Mouse (Mus musculus): ENCODE measurements around the gene Sec24a.
A peak's percentile ranks its signal among the peaks of the same experiment; 100 is the strongest.
"Not testable (repeated sequence)": the region's sequence is repeated elsewhere in the genome, so short reads cannot be mapped to it uniquely, and the experiment has no call there.

Sec24a gene

DNA sequence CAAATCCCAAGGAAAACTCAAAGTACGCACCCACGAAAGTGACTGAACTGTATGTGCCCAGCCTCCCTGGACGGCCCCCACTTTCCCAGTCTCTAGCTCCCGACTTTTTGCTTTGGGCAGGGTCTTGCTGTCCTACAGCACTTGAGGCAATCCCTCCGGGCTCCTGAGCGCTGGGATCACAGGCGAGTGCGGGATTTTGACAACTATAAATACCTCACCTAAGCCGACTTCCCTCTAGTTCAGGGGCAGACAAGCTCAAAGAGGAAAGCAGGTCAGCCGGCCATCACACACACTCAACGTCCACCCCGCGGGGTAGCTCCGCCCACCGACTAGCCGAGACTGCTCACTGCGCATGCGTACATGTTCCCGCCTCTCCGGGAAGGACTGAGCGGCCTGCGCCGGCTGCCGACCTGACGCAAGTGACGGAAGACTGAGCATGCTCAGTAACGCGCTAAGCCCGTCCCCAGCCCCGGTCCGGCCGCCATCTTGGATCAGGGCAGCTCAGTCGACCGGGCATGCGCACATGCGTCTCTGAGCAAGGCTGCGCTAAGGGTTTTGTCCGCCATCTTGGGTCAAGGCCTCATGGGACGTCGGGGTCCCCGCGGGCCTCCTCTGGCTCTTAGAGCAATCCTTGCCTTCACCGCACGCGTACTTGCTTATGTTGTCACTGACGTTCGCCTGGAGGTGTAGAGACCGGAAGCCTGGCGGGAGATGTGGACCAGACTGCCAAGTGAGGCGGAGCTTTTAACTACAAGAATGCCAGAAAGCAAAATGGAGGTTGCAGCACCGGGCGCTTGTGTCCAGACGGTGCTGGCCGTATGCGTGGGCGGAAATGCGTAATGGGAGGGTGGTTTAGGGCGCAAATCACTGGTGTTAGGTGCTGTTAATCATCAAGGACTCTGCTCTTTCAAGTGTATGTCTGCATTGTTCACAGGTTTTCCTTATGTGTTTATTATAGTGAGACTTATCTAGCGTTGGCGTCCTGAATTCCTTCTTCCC, 74.8 kb downstream of the Sec24a start, which contains the start of gene 0610009B22Rik:
Gene 0610009B22Rik, minus strand, starts transcription at position 545 of the 999 bp plus-strand sequence.
- DNase-seq (ENCODE audit: low read depth, low spot score): peak; percentile 100

DNA sequence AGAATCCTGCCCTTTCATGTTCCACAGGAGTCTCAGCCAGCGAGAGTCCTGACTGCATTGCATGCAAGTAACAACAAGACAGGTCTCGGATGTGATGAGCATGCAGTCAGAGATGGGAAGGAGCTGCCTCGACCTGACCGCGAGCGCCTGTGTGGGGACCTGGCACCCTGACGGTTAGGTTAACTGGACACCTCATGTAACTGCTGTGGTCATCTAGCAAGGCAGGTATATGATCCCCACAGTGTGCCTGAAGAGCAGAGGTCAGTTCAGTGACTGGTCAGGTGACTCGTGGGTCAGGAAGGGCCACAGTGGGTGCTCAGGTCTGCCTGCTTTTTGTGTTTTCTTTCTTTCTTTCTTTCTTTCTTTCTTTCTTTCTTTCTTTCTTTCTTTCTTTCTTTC, 81.5 kb downstream of the Sec24a start:
- DNase-seq (ENCODE audit: low read depth, low spot score): no peak

DNA sequence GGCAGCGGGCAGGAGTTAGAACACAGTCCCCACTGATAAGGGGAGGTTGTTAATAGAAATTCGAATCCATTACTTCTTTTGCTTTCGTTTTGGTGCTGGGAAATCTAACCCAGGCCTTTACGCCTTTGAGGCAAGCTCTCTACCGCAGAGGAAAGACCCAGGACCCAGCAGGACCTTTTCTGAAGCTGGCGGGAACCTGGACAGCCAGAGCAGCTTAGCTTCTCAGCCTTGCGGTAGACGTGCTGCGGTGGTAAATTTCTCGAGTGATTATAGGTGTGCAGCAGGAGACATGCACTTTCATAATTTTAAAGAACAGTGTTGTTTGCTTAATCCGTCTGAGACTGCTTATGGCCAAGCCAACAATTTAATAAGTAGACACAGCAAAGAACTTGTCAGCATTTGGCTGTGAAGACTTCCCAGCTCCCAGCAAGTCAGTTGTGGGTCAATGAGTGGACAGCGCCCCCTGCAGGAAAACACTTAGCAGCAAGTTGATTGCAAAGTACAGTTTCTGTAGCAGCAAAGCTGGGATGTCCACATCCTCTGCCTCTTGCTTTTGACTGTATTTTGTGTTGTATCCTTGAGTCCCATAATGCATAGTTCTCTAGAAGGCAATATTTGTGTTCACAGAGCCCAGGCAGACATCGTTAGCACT, 82.0 kb downstream of the Sec24a start:
- peak; percentile 84 for DNase-seq (ENCODE audit: low read depth, low spot score)

DNA sequence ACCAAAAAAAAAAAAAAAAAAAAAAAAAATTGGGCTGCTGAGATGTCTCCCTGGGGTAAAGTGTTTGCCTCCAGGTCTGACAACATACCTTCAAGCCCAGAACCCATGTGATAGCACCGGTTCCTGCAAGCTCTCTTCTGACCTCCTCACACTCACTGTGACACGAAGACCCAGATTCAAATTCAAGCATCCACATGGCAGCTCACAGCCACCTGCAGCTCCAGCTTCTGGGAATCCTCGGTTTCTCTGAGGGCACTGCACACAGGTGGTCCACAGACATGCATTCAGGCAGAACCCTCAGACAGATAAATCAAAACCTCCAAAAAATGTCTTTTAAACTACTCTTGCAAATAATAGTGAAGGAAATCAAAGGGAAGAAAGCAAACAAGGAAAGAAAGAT, 84.0 kb downstream of the Sec24a start:
- DNase-seq (ENCODE audit: low read depth, low spot score): no peak

DNA sequence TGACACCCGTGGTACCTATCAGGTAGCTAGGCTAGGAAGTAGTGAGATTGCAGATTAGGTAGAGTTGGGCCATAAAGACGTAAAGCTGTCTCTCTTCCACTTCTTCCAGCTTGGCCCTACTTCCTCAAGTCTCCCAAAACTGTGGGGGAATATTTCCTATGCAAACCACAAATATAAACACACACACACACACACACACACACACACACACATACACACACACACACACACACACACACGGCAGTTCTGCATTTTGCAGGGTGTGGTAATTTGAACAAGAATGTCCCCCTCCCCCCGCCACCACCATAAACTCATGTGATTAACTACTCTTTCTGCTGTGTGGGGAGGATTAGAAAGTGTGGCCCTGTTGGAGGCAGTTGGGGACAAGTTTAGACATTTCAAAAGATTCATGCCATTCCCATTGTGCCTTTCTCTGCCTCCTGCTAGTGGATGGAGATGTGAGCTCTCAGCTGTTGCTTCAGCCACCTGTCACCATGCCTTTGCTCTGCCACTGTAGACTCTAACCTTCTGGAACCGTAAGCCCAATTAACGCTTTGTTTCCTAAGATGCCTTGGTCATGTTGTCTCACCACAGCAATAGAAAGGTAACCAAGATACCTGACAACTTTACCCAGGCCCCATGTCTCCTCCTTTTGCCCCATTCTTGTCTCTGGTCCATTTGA, 85.6 kb downstream of the Sec24a start:
- no peak for DNase-seq (ENCODE audit: low read depth, low spot score)

DNA sequence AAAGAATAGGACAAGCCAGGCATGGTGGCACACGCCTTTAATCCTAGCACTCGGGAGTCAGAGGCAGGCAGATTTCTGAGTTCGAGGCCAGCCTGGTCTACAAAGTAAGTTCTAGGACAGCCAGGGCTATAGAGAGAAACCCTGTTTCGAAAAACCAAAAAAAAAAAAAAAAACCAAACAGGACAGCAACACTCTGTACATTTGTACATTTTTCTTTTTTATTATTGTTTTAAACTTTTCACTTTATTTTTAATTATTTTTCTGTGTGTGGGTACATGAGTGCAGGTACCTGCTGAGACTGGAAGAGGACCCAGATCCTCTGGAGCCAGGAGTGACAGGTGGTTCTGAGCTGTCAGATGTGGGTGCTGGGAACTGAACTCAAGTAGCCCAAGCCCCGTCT, 88.0 kb downstream of the Sec24a start:
- DNase-seq (ENCODE audit: low read depth, low spot score): no peak

DNA sequence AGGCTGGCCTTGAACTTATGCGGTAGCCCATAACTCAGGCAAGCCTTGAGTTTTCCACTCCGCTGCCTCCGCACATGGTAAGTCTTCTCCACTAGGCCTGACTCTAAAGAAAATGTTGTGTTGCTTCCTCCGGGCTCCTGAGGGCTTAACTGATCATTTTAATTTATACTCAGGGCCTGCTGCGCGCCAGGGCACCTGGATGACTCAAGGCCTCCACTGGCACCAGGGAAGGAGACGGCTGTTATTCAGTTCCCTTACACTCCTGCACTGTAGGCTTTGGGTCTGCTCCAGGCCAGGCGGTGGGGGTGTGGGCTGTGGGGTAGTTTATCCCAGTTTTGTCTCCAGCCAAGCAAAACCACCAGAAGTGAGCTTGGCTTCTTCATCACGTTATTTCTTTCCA, 90.1 kb downstream of the Sec24a start:
- no peak for DNase-seq (ENCODE audit: low read depth, low spot score)

DNA sequence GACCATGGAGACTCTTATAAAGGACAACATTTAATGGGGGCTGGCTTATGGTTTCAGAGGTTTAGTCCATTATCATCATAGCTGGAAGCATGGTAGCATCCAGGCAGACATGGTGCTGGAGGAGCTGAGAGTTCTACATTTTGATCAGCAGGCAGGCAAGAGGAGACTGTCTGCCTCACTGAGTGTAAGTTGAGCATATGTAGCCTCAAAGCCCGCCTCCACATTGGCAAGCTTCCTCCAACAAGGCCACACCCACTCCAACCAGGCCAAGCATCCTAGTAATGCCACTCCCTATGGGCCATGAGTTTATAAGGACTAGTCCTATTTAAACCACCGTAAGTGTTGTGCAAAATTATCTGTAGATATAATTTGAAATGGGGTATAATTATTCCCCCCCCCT, 92.1 kb downstream of the Sec24a start:
- DNase-seq (ENCODE audit: low read depth, low spot score): no peak

DNA sequence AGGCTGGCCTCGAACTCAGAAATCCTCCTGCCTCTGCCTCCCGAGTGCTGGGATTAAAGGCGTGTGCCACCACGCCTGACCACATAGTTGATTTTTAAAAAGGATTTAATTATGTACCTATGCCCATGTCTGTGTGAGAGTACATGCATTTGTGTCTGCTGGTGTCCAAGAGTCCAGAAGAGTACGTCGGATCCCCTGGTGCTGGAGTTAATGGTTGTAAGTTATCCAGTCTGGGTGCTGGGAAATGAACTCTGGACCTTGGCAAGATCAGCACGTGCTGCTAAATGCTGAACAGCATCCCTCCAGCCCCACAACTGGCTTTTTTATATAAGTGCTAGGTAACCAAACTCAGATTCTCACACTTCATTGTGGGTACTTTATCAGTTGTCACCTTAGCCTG, 92.6 kb downstream of the Sec24a start:
- DNase-seq (ENCODE audit: low read depth, low spot score): no peak

DNA sequence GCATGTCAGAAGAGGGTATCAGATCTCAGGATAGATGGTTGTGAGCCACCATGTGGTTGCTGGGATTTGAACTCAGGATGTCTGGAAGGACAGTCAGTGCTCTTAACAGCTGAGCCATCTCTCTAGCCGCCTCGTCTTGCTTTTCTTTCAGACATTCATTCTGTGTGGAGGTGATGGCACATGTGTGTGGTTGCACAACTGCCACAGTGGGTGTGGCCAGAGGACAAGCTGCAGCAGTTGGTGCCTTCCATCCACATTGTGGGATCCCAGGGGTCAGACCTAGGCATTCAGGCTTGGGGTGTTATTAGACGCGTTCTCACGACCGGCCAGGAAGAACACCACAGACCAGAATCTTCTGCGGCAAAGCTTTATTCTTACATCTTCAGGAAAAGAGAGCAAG, 98.7 kb downstream of the Sec24a start:
- not testable (repeated sequence) for DNase-seq (ENCODE audit: low read depth, low spot score)

DNA sequence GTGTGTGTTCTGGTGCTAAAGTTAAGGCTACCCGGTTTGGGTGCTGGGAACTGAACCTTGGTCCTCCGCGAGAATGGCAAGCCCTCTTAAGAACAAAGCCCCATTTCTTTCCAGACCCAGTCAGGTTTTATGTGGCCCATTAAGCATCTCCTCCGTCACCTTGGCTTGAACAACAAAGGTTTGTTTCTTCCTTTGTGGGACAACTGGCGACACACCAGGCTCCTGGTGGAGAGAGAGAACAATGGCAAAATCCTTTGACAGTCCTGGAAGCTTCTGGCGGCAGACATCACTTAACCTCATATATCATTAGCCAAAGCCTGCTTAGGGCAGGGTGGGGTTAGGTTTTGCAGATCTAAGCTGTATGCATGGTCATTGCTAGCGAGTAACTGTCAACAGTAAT, 100.8 kb downstream of the Sec24a start:
- no peak for DNase-seq (ENCODE audit: low read depth, low spot score)

DNA sequence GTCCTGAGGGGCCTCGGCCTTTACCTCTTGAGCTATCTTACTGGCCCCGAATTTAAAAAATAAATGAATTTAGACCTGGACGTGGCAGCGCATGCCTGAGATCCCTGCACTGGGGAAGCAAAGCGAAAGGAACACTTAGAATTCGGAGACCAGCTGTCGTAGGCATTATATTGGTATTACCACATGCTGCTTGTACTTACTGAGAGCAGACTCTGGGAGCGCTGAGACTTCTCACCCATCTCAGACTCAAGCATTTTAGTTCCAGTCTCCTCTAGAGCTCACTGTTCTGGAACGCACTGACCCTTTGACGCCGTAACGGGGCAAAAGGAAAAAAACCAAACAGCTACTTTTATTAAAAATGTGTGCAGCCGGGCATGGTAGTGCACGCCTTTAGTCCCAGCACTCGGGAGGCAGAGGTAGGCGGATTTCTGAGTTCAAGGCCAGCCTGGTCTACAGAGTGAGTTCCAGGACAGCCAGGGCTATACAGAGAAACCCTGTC, 101.5 kb downstream of the Sec24a start:
- DNase-seq (ENCODE audit: low read depth, low spot score): no peak

DNA sequence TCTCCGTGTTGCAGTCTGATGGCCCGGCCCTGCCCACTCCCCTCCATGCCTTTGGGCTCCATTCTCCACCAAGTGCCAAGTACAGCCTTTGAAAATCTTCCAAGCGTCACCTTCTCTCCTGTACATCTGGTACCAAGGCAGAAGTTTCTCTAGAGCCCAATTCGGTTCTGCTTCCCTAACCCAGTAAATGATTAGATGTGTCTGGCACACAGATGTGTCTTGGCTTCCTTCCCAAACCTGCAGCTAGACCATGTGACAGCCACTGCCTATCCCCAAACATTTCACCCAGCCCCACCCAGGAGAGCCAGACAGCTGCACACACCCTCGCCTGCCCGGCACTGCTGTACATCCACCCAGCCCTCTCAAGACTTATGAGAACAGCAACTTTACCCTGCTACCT, 104.7 kb downstream of the Sec24a start:
- DNase-seq (ENCODE audit: low read depth, low spot score): no peak

DNA sequence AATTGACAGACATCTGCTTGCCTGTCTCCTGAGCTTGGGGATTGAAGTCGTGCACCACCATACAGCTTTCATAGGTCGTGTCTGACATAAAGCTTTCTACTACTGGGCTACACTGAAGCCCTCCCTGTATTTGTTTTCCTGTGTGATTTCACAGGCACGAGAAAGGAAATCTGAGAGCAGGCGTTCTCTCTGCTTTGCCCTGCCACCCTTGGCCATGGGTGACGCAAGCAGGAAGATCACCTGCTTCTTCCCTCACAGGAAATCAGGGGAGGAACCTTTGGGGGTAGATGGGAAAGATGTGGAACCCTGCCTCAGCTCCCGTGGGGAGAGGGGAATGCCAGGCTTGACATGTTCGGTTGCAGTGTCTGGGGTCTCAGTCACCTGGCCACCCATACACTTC, 105.1 kb downstream of the Sec24a start:
- no peak for DNase-seq (ENCODE audit: low read depth, low spot score)

DNA sequence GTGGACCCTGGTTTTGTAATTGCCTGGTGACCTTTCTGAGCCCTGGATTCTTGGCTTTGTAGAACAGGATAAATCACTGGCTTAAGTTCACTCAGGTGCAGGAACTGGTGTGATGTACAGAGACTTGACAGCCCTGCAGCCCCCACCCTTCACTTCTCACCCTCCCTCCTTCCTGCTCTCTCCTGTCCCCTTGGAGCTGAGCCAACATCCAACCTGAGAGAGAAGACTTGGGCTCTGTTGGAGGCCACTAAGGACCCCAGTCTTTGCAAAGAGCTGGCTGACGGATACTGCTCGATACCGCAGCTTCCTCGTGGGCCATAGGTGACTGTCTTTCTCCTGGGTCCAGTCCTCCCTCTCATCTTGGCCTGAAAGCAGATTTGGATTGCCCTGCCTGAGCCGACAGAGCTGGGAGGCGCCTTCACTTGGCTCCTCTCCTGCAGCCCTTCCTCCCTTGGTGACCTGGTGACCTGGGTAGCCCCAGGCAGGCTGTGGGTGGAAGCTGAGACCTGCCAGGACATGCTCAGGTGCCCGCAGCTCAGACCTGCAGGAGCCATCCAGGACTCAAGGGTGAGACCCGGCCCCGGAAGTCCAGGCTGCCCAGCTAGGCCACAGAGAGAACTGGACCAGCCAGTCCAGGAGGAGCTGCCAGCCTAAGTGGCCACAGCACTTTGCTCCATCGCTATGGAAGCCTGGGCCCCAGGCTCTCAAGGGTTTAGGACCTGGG, 106.5 kb downstream of the Sec24a start:
- no peak for DNase-seq (ENCODE audit: low read depth, low spot score)

DNA sequence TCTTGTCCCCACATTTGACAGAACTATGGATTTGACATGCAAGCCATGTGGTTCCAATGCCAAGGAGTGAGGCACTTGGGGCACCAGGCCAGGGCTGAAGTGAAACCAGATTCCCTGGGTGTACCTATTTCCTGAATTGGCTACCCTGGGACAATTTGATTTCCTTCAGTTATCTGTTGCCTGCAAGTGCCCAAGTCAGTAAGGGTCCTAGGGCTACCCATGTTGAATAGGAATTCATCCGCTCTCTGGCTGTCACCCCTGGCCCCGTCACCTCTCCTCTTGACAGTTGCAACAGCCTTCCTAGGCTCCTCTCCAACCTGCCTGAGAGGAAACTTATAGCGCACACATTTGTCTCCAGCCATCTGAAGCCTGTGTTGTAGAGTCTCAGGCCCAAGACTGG, 108.5 kb downstream of the Sec24a start:
- no peak for DNase-seq (ENCODE audit: low read depth, low spot score)

DNA sequence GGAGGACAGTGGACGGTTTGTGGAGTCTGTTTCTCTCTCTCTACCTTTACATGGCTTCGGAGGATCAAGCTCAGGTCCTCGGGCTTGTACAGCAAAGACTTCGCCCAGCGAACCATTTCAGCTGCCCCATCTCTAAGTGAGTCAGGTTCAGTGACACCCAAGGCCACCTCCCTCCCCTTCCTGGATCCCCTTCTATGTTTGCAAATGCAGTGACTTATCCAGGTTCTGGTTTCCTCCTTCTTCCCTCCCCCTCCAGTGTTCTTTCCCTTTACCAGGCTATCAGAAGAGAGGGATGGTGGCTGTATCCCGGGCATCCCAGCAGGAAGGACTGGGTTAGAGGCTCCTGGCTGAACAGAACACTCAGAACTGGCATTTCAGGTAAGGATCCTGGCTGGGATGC, 109.7 kb downstream of the Sec24a start:
- no peak for DNase-seq (ENCODE audit: low read depth, low spot score)

DNA sequence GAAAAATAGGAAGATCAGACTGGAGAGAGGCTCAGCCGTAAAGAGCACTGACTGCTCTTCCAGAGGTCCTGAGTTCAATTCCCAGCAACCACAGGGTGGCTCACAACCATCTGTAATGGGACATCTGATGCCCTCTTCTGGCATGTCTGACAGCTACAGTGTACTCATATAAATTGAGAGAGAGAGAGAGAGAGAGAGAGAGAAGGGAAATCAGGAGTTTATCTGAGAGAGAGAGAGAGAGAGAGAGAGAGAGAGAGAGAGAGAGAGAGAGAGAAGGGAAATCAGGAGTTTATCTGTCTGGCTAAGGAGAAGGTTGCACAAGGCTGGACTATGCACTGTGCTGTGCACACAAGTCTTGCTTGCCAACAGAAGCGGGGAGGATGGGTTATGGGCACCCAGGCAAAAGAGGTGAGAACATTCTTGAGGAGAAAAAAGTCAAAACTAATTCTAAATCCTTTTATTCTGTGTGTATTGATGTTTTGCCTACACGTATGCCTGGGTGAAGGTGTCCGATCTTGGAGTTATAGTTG, 110.5 kb downstream of the Sec24a start:
- DNase-seq (ENCODE audit: low read depth, low spot score): no peak

DNA sequence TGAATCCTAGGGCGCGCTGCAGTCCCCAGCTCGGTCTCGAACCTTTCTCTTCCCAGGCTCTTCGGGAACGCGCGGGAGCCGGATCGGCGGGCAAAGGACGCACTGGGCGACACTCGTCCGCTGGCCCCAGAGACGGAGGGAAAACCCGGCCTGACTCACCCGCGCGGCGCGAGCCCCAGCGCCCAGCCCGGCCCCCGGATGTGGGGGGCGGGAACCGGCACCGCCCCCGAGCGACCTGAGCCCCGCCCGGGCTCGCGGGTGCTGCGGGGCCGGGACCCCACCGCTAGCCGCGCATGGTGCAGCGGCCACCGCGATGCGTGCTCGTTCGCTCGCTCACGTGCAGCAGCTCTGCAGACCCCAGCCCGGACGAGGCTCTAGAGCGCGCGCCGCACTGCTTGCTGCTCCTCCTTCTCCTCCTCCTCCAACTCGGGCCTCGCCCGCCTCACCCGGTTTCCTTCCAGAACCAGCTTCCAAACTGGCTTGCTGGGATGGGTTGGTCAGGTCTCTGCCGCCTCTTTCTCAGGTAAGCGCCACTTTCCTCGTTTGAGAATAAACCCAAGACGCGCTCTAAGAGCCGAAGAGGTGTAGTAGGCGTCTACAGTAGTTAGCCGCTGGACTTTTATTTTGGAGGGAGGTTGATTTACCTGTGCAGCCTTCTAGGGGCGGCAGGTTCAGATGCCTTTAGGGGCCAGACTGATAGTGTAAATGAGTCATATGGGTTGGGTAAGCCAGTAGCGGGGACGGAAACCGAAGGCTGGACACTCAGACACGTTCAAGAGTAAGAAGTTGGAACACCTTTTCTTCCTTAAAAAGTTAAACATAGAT, 112.5 kb downstream of the Sec24a start, which contains the start of the genes N4bp3 and D930048N14Rik:
Gene N4bp3, minus strand, starts transcription at position 152 of the 825 bp plus-strand sequence.
Gene D930048N14Rik, plus strand, starts transcription at position 264 of the 825 bp plus-strand sequence.
- DNase-seq (ENCODE audit: low read depth, low spot score): peak; percentile 72

DNA sequence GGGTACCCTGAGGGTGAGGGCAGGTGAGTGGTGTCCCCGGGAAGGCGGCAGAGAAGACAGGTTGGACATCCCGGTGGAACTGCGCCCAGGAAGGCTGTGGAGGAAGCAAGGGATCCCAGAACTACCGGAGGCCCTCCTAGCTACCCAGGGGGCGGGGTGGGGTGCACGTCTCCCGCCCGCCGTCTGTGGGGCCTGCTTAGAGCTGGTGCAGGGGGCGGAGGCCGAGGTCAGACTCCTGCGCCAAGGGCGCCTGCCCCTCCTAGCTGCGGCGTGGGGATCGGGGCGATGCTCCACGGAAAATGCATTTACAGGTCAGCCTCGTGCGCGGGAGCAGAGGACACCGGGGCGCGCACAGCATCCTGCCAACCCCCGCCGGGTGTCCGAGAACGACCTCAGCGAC, 113.2 kb downstream of the Sec24a start:
- no peak for DNase-seq (ENCODE audit: low read depth, low spot score)

Data from mesoderm, embryonic 11.5 days (tissue).